Mouse (Mus musculus) ES-E14 (cell line): ENCODE measurements at regions not wholly inside any gene's neighbourhood (a gene's known extent, or its start where the extent isn't known, plus 50 kb on each side); places are given as distances from the start of the nearest gene placed in this dataset.

Experiments
- DNase-seq: peaks from one replicate; pipeline ENCODE4 v3.0.0-alpha.2; 2013; ENCODE audit warnings: low read depth, low spot score
- H3K27ac ChIP-seq: 2 replicates; pipeline ENCODE4 v1.5.1; 2012; ENCODE audit warnings: low read depth, mild to moderate bottlenecking, low read length, moderate library complexity, mixed read lengths; ENCODE audit not compliant: poor library complexity, insufficient read depth, severe bottlenecking
- H3K36me3 ChIP-seq: 2 replicates; pipeline ENCODE4 v1.6.1; 2012; ENCODE audit warnings: mild to moderate bottlenecking, low read length, moderate library complexity, mixed read lengths; ENCODE audit not compliant: control insufficient read depth, poor library complexity, insufficient read depth, severe bottlenecking
- H3K4me1 ChIP-seq, 2 experiments: fragments of 150-350 bp in 1 of 2; sonication (generic) in 1 of 2; 2 replicates each; pipeline ENCODE4 v1.6.1; 2012; ENCODE audit warnings: low read length in 2 of 2, mild to moderate bottlenecking in 1 of 2, mixed read lengths in 1 of 2; ENCODE audit not compliant: control insufficient read depth in 2 of 2, insufficient read depth in 2 of 2, poor library complexity in 1 of 2
- H3K4me3 ChIP-seq, 2 experiments: fragments of 150-350 bp in 1 of 2; sonication (generic) in 1 of 2; 2 replicates each; pipeline ENCODE4 v1.5.1; 2012; ENCODE audit warnings: low read length in 2 of 2, low read depth in 1 of 2, mild to moderate bottlenecking in 1 of 2, mixed read lengths in 1 of 2; ENCODE audit not compliant: insufficient read depth in 1 of 2, poor library complexity in 1 of 2, severe bottlenecking in 1 of 2
- H3K9ac ChIP-seq: 2 replicates; pipeline ENCODE4 v1.6.1; 2012; ENCODE audit warnings: low read depth, mild to moderate bottlenecking, low read length, mixed read lengths; ENCODE audit not compliant: poor library complexity, insufficient read depth, severe bottlenecking
- H3K9me3 ChIP-seq: fragments of 150-350 bp; sonication (generic); 2 replicates; pipeline ENCODE4 v1.6.1; 2012; ENCODE audit warnings: low read depth, mild to moderate bottlenecking, low read length; ENCODE audit not compliant: control insufficient read depth, insufficient read depth
- CHD2 ChIP-seq: IDR thresholded peaks from 2 replicates; pipeline ENCODE4 v1.6.1; 2014; ENCODE audit warnings: mild to moderate bottlenecking, low read depth, low read length, inconsistent platforms
- HCFC1 ChIP-seq: IDR thresholded peaks from 2 replicates; pipeline ENCODE4 v1.6.1; 2012; ENCODE audit warnings: low read length, inconsistent platforms, borderline replicate concordance; ENCODE audit not compliant: insufficient read depth
- MAFK ChIP-seq: IDR thresholded peaks from 2 replicates; pipeline ENCODE4 v1.6.1; 2014; ENCODE audit warnings: mild to moderate bottlenecking, low read depth, low read length, inconsistent platforms; ENCODE audit not compliant: insufficient read depth
- ZC3H11A ChIP-seq: IDR thresholded peaks from 2 replicates; pipeline ENCODE4 v1.6.1; 2012; ENCODE audit warnings: low read depth, mild to moderate bottlenecking, inconsistent platforms, low read length, borderline replicate concordance
- ZNF384 ChIP-seq: IDR thresholded peaks from 2 replicates; pipeline ENCODE4 v1.6.1; 2012; ENCODE audit warnings: low read depth, low read length, inconsistent platforms
- in situ Hi-C, 2 experiments: fragments of 600-800 bp; cut with MboI; formaldehyde crosslinking; loops; one replicate each; pipeline ENCODE4 v1.15.1; 2025; ENCODE audit warnings: low sequenced_read_pairs in 2 of 2, inconsistent platforms in 1 of 2; ENCODE audit not compliant: unreplicated experiment in 2 of 2

GRCm38 (mm10) chr1:91730281-91730680, 71.0 kb upstream of the Twist2 start:
- TF ChIP-seq CHD2 (no peak), ZC3H11A (no peak), ZNF384 (no peak), MAFK (no peak), HCFC1 (no peak)
- DNase-seq, result no peak
- Histone ChIP-seq H3K27ac (no peak overlapping the region; the same call in 1 of the 2 replicates), H3K4me1 (no peaks in the 10 kb centered on the region), H3K9me3 (no peaks in the 10 kb centered on the region), H3K36me3 (no peaks in the 10 kb centered on the region), H3K4me3 (no peak overlapping the region), H3K9ac (no peak overlapping the region)
- in situ Hi-C loops, result no loop called here

GRCm38 (mm10) chr1:91731703-91732102, 69.6 kb upstream of the Twist2 start:
- Histone ChIP-seq H3K36me3 (no peaks in the 10 kb centered on the region), H3K9me3 (no peaks in the 10 kb centered on the region), H3K9ac (no peak overlapping the region), H3K27ac (no peak overlapping the region), H3K4me1 (no peaks in the 10 kb centered on the region), H3K4me3 (no peak overlapping the region)
- in situ Hi-C loops, result no loop called here
- no peak for DNase-seq
- no peak for TF ChIP-seq ZC3H11A
- no peak for TF ChIP-seq HCFC1
- no peak for TF ChIP-seq MAFK
- TF ChIP-seq ZNF384, result no peak
- no peak for TF ChIP-seq CHD2

GRCm38 (mm10) chr1:91732461-91732861, 68.8 kb upstream of the Twist2 start:
- TF ChIP-seq MAFK (no peak), HCFC1 (no peak), ZC3H11A (no peak), CHD2 (no peak), ZNF384 (no peak)
- DNase-seq, result no peak
- in situ Hi-C loops, result no loop called here
- Histone ChIP-seq H3K27ac (no peak overlapping the region), H3K4me1 (no peaks in the 10 kb centered on the region), H3K9me3 (no peaks in the 10 kb centered on the region), H3K36me3 (no peaks in the 10 kb centered on the region), H3K9ac (no peak overlapping the region), H3K4me3 (no peak overlapping the region)

- Histone ChIP-seq H3K4me3 (no peak overlapping the region), H3K27ac (no peak overlapping the region), H3K4me1 (no peaks in the 10 kb centered on the region), H3K9ac (no peak overlapping the region), H3K9me3 (no peaks in the 10 kb centered on the region), H3K36me3 (no peaks in the 10 kb centered on the region)
- TF ChIP-seq HCFC1 (no peak), MAFK (no peak), ZNF384 (no peak), CHD2 (no peak), ZC3H11A (no peak)
- in situ Hi-C loops, result no loop called here
- no peak for DNase-seq
Measured at GRCm38 (mm10) chr1:91734731-91735130, 66.5 kb upstream of the Twist2 start.

GRCm38 (mm10) chr1:91735436-91735835, 65.8 kb upstream of the Twist2 start:
- no peak overlapping the region for H3K27ac ChIP-seq
- no peaks in the 10 kb centered on the region for H3K36me3 ChIP-seq
- in situ Hi-C loops, result no loop called here
- no peaks in the 10 kb centered on the region for H3K4me1 ChIP-seq
- H3K9ac ChIP-seq, result no peak overlapping the region
- DNase-seq, result no peak
- no peaks in the 10 kb centered on the region for H3K9me3 ChIP-seq
- H3K4me3 ChIP-seq, result no peak overlapping the region
- TF ChIP-seq MAFK, result no peak
- no peak for TF ChIP-seq HCFC1
- no peak for TF ChIP-seq ZNF384
- no peak for TF ChIP-seq CHD2
- TF ChIP-seq ZC3H11A, result no peak
